Mouse (Mus musculus) cerebellum, adult 18-20 months (tissue): ENCODE measurements around the gene Gipc2.
"Not testable (repeated sequence)": the region's sequence is repeated elsewhere in the genome, so short reads cannot be mapped to it uniquely, and the experiment has no call there.

ENCODE experiments used
- DNase-seq, 2 experiments: peaks; one replicate each; pipeline ENCODE4 v3.0.0; 2021

Gipc2 gene

GRCm38 (mm10) chr3:152166099-152166423, at the start of gene Gipc2:
Gene Gipc2, minus strand, starts transcription at chr3:152166230.
- DNase-seq: no peak

- DNase-seq: no peak
These were observed 47.4 kb upstream of the Gipc2 start for GRCm38 (mm10) chr3:152213416-152213815.

GRCm38 (mm10) chr3:152211731-152212279, 45.8 kb upstream of the Gipc2 start:
- DNase-seq: no peak

GRCm38 (mm10) chr3:152210728-152211391, 44.8 kb upstream of the Gipc2 start:
- peak; percentile 61 to 77 for DNase-seq

GRCm38 (mm10) chr3:152209967-152210634, 44.1 kb upstream of the Gipc2 start, which contains the start of the genes Dnajb4 and Fubp1:
Gene Dnajb4, minus strand, starts transcription at chr3:152210302.
Gene Fubp1, plus strand, starts transcription at chr3:152210422.
- DNase-seq: peak; percentile 98 to 99

GRCm38 (mm10) chr3:152209177-152209966, 43.3 kb upstream of the Gipc2 start:
- DNase-seq: no peak

- no peak for DNase-seq
These were observed 42.3 kb upstream of the Gipc2 start for GRCm38 (mm10) chr3:152208096-152208885.

- DNase-seq: no peak
These were observed 41.1 kb upstream of the Gipc2 start for GRCm38 (mm10) chr3:152207156-152207555.

GRCm38 (mm10) chr3:152204577-152204976, 38.5 kb upstream of the Gipc2 start:
- DNase-seq: no peak

GRCm38 (mm10) chr3:152203996-152204395, 38.0 kb upstream of the Gipc2 start:
- DNase-seq: no peak

- DNase-seq: no peak
These were observed 37.4 kb upstream of the Gipc2 start for GRCm38 (mm10) chr3:152203411-152203810.

- DNase-seq: no peak
These were observed 36.9 kb upstream of the Gipc2 start for GRCm38 (mm10) chr3:152202942-152203341.

GRCm38 (mm10) chr3:152201651-152202050, 35.6 kb upstream of the Gipc2 start:
- DNase-seq: no peak

GRCm38 (mm10) chr3:152201181-152201580, 35.2 kb upstream of the Gipc2 start:
- no peak for DNase-seq

- no peak for DNase-seq
These were observed 33.1 kb upstream of the Gipc2 start for GRCm38 (mm10) chr3:152199125-152199524.

GRCm38 (mm10) chr3:152197246-152197645, 31.2 kb upstream of the Gipc2 start:
- not testable (repeated sequence) for DNase-seq

- peak; percentile 82 to 91 for DNase-seq
These were observed 27.6 kb upstream of the Gipc2 start for GRCm38 (mm10) chr3:152193635-152194097.

GRCm38 (mm10) chr3:152193177-152193576, 27.1 kb upstream of the Gipc2 start:
- DNase-seq: no peak

GRCm38 (mm10) chr3:152192238-152192931, 26.4 kb upstream of the Gipc2 start:
- DNase-seq: no peak

- DNase-seq: peak; percentile 32 to 36
These were observed 25.8 kb upstream of the Gipc2 start for GRCm38 (mm10) chr3:152191791-152192237.

GRCm38 (mm10) chr3:152190679-152191477, 24.8 kb upstream of the Gipc2 start:
- no peak for DNase-seq
